Mouse (Mus musculus): ENCODE results near the gene Fndc9. TPM values are rescaled to one million over a fixed set of nuclear protein-coding genes. Genes with fewer than 3 reads are reported as not detected.

Gene Fndc9
- total RNA-seq, 2 experiments from 2014 or later, result 5.6 to 9.8 TPM

DNA sequence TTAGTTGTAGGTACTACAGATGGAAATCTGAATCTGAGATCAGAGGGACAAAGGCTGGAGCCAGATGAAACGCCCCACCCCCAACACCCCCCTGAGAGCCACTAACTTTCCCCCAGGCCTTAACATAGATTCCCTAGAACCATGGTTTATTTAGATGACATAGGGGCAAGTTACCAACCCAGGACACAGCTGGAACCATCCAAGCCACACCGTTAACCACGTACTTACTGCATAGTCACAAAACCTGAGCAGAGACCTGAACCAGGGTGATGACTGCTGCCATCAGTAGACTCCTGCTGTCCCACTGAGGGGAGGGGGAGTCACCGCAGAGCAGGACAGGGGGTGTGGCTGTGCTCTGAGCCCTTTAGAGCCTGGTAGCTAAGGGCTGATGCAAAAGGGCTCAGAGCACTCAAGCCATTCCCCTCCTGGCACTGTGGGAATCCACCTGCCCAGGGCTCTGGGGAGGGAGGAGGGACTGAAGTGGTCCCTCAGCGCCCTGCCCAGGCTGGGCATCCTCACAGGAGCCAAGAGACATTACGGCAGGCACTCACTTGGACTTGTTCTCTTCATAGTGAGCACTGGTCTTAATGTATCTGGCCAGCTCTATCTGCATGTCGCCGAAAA is 36.8 kb downstream of the Fndc9 start:
- no peak for DNase-seq
- intact Hi-C loops (cut with DNase I), result loop anchor here (5.0 kb wide), 1 partner anchor 155 kb away; no protein-coding TSS in a partner anchor

DNA sequence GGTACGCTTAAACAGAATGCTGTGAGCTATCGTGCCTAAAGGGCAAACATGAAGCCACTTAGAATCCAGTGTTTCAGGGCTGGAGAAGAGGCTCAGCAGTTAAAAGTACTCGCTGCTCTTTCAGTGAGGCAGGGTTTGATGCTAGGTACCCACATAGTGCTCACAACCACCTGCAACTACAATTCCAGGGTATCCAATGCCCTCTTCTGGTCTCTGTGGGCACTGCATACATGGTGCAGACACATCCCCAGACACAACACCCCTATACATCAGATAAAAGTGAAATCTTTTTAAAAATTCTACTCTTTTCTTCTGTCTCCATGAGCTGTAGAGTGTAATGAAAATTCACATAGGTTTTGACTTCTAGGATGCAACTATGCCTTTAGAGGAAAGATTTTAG is 38.6 kb downstream of the Fndc9 start:
- intact Hi-C loops (cut with DNase I), result loop anchor here (5.0 kb wide), 1 partner anchor 153 kb away; no protein-coding TSS in a partner anchor
- no peak for DNase-seq

DNA sequence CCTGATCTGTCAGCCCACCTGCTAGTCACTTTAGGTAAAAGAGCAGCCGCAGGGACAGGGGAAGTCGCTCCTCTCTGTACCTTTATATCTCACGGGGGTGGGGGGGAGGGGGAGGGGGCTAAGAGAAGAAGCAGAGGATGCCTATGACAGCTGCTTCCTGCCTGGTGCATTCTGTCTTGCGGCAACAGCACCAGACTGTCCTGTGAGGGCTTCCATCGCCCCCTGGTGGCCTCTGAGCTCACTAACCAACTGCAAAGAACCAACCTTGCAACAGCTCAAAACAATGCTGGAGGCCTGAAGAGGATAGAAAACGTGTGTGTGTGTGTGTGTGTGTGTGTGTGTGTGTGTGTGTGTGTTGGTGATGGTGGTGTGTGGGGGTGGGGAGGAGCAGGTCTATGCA is 40.0 kb downstream of the Fndc9 start:
- intact Hi-C loops (cut with DNase I), result no loop called here
- DNase-seq, result peak; percentile 84

DNA sequence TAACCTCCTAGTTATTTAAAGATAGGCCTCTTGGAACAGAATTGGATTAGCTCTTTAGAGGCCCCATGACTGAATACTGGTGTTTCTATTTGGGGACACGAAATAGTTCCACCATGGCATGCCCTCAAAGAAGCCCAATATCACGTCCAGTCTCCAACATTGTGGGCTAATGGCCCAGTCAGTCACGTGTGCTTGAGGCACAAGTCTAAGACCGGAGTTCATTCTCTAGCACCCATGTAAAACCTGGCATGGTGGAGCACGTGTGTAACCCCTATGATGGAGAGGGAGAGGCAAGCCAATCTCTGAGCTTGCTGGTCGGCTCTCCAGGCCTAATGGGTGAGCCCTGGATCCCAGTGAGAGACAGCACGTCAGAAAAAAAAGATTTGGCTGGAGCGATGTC is 40.8 kb downstream of the Fndc9 start:
- intact Hi-C loops (cut with DNase I), result no loop called here
- DNase-seq, result no peak

GRCm38 (mm10) chr11:46276778-46277177 is 41.4 kb downstream of the Fndc9 start:
- DNase-seq, result peak; percentile 31
- intact Hi-C loops (cut with DNase I), result no loop called here

DNA sequence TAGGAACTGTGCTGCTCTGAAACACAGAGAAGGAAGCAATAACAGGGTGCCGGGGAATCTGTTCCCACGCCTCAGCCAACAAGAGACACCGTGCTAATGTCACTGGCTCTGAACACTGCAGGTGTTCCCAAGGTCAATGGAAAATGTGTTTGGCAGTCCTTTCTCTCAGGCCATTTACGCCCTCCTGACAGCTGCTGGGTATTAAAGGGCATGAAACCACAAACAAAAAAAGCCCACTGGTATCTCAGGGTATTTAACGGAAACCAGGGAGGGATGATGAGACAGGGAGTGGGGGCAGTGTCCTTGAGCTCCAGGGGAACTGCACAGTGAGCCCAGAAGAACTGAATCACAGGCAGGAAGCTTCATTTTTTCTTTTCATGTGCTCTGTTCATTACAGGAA is 42.8 kb downstream of the Fndc9 start:
- intact Hi-C loops (cut with DNase I), result no loop called here
- DNase-seq, result no peak

DNA sequence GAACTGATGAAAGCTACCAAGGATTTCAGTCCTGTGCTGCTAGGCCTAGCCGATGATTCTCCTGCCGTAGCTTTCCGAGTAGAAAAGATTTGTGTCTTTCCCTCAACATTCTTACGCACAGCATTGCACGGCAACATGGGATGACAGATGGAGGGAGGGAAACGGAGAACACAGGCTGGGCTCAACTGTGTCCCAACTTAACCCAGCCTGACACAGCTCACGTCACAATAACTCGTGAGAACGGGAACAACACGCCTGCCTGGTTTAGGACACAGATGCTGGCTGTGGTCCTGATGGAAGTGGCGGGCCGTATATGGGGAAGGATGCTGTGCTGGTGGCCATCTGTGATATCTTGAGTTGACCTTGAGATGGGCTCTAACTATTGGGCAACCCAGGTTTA is 43.4 kb downstream of the Fndc9 start:
- no peak for DNase-seq
- intact Hi-C loops (cut with DNase I), result no loop called here

GRCm38 (mm10) chr11:46282612-46283011 is 47.3 kb downstream of the Fndc9 start:
- no peak for DNase-seq
- intact Hi-C loops (cut with DNase I), result no loop called here

- intact Hi-C loops (cut with DNase I), result no loop called here
- DNase-seq, result no peak
These were observed 48.5 kb downstream of the Fndc9 start for GRCm38 (mm10) chr11:46283800-46284199.

GRCm38 (mm10) chr11:46286803-46287202 is 51.5 kb downstream of the Fndc9 start:
- DNase-seq, result peak; percentile 20
- intact Hi-C loops (cut with DNase I), result no loop called here

- DNase-seq, result no peak
- intact Hi-C loops (cut with DNase I), result no loop called here
These were observed 52.8 kb downstream of the Fndc9 start for GRCm38 (mm10) chr11:46288091-46288490.

- intact Hi-C loops (cut with DNase I), result no loop called here
- no peak for DNase-seq
These were observed 53.7 kb downstream of the Fndc9 start for GRCm38 (mm10) chr11:46289022-46289421.

Other genes starting within 250 kb of the Fndc9 start
- 1 to 10 TPM; 2.2 to 4.4 TPM for gene Gm12166, start 183.2 kb upstream of the Fndc9 start, total RNA-seq (2021)
- 10 to 100 TPM; 40.0 to 44.9 TPM for gene Adam19, start 179.5 kb upstream of the Fndc9 start, total RNA-seq (2021)
- gene Nipal4, start 69.0 kb upstream of the Fndc9 start, total RNA-seq (2021), result under 1 TPM; 0.10 to 0.22 TPM
- 100 to 1,000 TPM; 212 to 214 TPM for gene Cyfip2, start 77.3 kb downstream of the Fndc9 start, total RNA-seq (2021)
- under 1 TPM; 0.12 to 0.16 TPM for gene Itk, start 154.0 kb downstream of the Fndc9 start, total RNA-seq (2021)
- not detected for gene Fam71b, start 161.0 kb downstream of the Fndc9 start, total RNA-seq (2021)
- gene Med7, start 201.4 kb downstream of the Fndc9 start, total RNA-seq (2021), result 10 to 100 TPM; 34.8 to 35.2 TPM
- under 1 TPM; 0.44 to 0.79 TPM for gene Havcr2, start 219.4 kb downstream of the Fndc9 start, total RNA-seq (2021)